ENCODE assay signal across 20 mouse cellular contexts in the genomic region with DNA sequence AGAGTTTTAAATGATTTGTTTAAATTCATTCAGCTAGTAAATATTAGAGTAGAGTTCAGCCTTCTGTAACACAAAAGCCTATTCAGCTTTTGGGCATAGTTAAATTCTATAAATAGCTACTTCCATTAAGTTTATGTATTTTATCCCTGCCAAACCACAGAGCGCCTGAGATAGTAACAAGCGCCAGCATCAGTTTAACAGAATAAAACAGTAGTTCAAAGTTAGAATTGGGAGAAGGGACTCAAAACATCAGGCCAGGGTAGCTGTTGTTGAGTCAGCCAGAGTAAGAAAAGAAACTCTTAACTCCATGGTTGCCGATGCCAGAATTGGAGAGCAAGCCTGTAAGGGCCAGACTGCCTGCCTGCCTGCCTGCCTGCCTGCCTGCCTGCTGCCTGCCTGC. TPM values are rescaled to one million over a fixed set of nuclear protein-coding genes. Genes with fewer than 3 reads are reported as not detected.
A peak's percentile ranks its signal among the peaks of the same experiment; 100 is the strongest.
DNase-seq lines count a peak whose midpoint lies in the region; ATAC-seq and TF ChIP-seq lines count a peak whose summit lies in the region.
"Had no signal": no experiment of that assay in that cellular context is flagged by ENCODE, and none has a peak within 500 bp of the region (broad histone marks: within the 10 kb centered on the region; RNA-seq: fewer than 3 reads in every experiment).

No protein-coding gene starts in this region.

- no peak for ATAC-seq in heart, embryonic 13.5 days (ENCODE audit: extremely low read depth, insufficient number of reproducible peaks, low FRiP score, low TSS enrichment)
- ATAC-seq in lung, embryonic 14.5 days (ENCODE audit: insufficient read depth) = no peak
- ATAC-seq: hindbrain, embryonic 16.5 days; intestine, postnatal 0 days; liver, embryonic 12.5 days had no signal

- peaks cover 23% of the 10 kb centered on the region for H3K4me1 ChIP-seq in heart, embryonic 13.5 days
- H3K4me1 ChIP-seq in heart, adult 2 months (ENCODE audit: control insufficient read depth, insufficient read depth, low read length) = peaks cover 7% of the 10 kb centered on the region
- no peaks in the 10 kb centered on the region for H3K4me1 ChIP-seq in lung, embryonic 14.5 days (ENCODE audit: insufficient read depth)

- intact Hi-C loops in heart, adult 2 months (cut with DNase I) = no loop called here

- no peak overlapping the region for H3K4me2 ChIP-seq in heart, embryonic 13.5 days
- no peak overlapping the region for H3K4me2 ChIP-seq in lung, embryonic 14.5 days
- H3K4me2 ChIP-seq: liver, embryonic 12.5 days; lung, embryonic 15.5 days; midbrain, embryonic 11.5 days had no signal

- TF ChIP-seq EP300 in heart, adult 2 months (IDR thresholded peaks at IDR 0.05; ENCODE audit: insufficient read depth, low read depth, low read length) = no peak

- no peaks in the 10 kb centered on the region for H3K27me3 ChIP-seq in heart, embryonic 13.5 days (replicated peaks)
- H3K27me3 ChIP-seq in heart, adult 2 months (ENCODE audit: control insufficient read depth, insufficient read depth, low read length) = no peaks in the 10 kb centered on the region
- H3K27me3 ChIP-seq in lung, embryonic 14.5 days (ENCODE audit: insufficient read depth, low read length) = no peaks in the 10 kb centered on the region
- H3K27me3 ChIP-seq: liver, embryonic 12.5 days; lung, embryonic 15.5 days had no signal

- no peak for DNase-seq in heart, adult 2 months
- DNase-seq in lung, embryonic 14.5 days = peak; percentile 13
- no peak for DNase-seq in lung, postnatal 36 days
- DNase-seq in adipocyte (ENCODE audit: low spot score) = peak; percentile 77
- no peak for DNase-seq in gastrocnemius, adult 18-20 months (ENCODE audit: low spot score)
- no peak for DNase-seq in urinary bladder, postnatal 25 days (ENCODE audit: low spot score)
- DNase-seq: adrenal gland, postnatal 36 days; cerebellum, adult 8-10 months; heart, adult 18-20 months; heart, postnatal 4 days; layer of hippocampus, postnatal 36 days; retina, postnatal 1 day; thymus, adult 2 months had no signal

- H3K79me2 ChIP-seq in heart, adult 2 months (replicated peaks; ENCODE audit: control insufficient read depth, insufficient read depth, low read length) = peaks cover 5% of the 10 kb centered on the region

- no peak for TF ChIP-seq CTCF in heart, adult 2 months (IDR thresholded peaks at IDR 0.05)
- no peak for TF ChIP-seq CTCF in lung, embryonic 14.5 days (IDR thresholded peaks at IDR 0.05; ENCODE audit: low read depth)

- TF ChIP-seq POLR2A in heart, adult 2 months (IDR thresholded peaks at IDR 0.05; ENCODE audit: insufficient read depth, low read depth, low read length) = no peak

- 67% methylated on average over 3 of the region's 3 CpGs for WGBS in heart, embryonic 13.5 days
- 38% methylated on average over 3 of the region's 3 CpGs for WGBS in heart, adult 2 months
- 64% methylated on average over 3 of the region's 3 CpGs for WGBS in lung, embryonic 14.5 days

- no peaks in the 10 kb centered on the region for H3K9me3 ChIP-seq in heart, embryonic 13.5 days
- H3K9me3 ChIP-seq in lung, embryonic 14.5 days (ENCODE audit: low read depth, low read length) = no peaks in the 10 kb centered on the region
- H3K9me3 ChIP-seq: liver, embryonic 12.5 days; lung, embryonic 15.5 days had no signal

- H3K27ac ChIP-seq in heart, embryonic 13.5 days (replicated peaks) = peak overlapping the region; percentile 28; the same call in 1 of the 2 replicates
- H3K27ac ChIP-seq in heart, adult 2 months = no peak overlapping the region
- no peak overlapping the region for H3K27ac ChIP-seq in lung, embryonic 14.5 days (ENCODE audit: low read depth)
- H3K27ac ChIP-seq: layer of hippocampus, adult 2 months; liver, embryonic 12.5 days; lung, embryonic 15.5 days had no signal

- no peak overlapping the region for H3K9ac ChIP-seq in heart, embryonic 13.5 days
- H3K9ac ChIP-seq in heart, adult 2 months (ENCODE audit: low read depth, low read length) = no peak overlapping the region
- no peak overlapping the region for H3K9ac ChIP-seq in lung, embryonic 14.5 days
- H3K9ac ChIP-seq: liver, embryonic 12.5 days; lung, embryonic 15.5 days had no signal

- no peak overlapping the region for H3K4me3 ChIP-seq in heart, embryonic 13.5 days
- no peak overlapping the region for H3K4me3 ChIP-seq in heart, adult 2 months
- H3K4me3 ChIP-seq in lung, embryonic 14.5 days (ENCODE audit: low read depth, low read length) = no peak overlapping the region
- H3K4me3 ChIP-seq: layer of hippocampus, adult 2 months; liver, embryonic 12.5 days; lung, embryonic 15.5 days had no signal

- peaks cover 24% of the 10 kb centered on the region for H3K36me3 ChIP-seq in heart, embryonic 13.5 days
- peaks cover 22% of the 10 kb centered on the region for H3K36me3 ChIP-seq in heart, adult 2 months (ENCODE audit: control insufficient read depth, insufficient read depth, low read length)
- peaks cover 18% of the 10 kb centered on the region; the same call in 1 of the 2 replicates for H3K36me3 ChIP-seq in lung, embryonic 14.5 days (ENCODE audit: insufficient read depth)

RNA-seq across cellular contexts. Expression of gene Ap1g1, which starts 28.2 kb away (rescaled TPM):
- 26.5 and 26.6 TPM in 2 replicates for polyA plus RNA-seq in heart, embryonic 13.5 days (2015; fragmentation: Nextera tagmentation; extraction: Ambion mirVana)
- total RNA-seq in heart, adult 2 months (2021) = 10 to 100 TPM; 38.3 to 39.0 TPM
- polyA plus RNA-seq in heart, adult 2 months (2012; rRNA removed) = 20.4 and 39.3 TPM in 2 replicates
- 38.0 and 41.8 TPM in 2 replicates for polyA plus RNA-seq in lung, embryonic 14.5 days (2014; fragmentation: Nextera tagmentation; extraction: Ambion mirVana)
- 10 to 100 TPM; 28.2 to 37.0 TPM for total RNA-seq in gastrocnemius, adult 18-20 months (2021)

Comparison
In these comparisons a context has a peak if more than half of its experiments do, and no peak if none do; other contexts are left out.
1. DNase-seq: peak in lung, embryonic 14.5 days (single experiment) and adipocyte (single experiment); none in heart, adult 2 months (0 of 2), lung, postnatal 36 days (single experiment), gastrocnemius, adult 18-20 months (single experiment) and urinary bladder, postnatal 25 days (single experiment).